Mouse (Mus musculus): Measurements from ENCODE around the gene Agfg2.

DNA sequence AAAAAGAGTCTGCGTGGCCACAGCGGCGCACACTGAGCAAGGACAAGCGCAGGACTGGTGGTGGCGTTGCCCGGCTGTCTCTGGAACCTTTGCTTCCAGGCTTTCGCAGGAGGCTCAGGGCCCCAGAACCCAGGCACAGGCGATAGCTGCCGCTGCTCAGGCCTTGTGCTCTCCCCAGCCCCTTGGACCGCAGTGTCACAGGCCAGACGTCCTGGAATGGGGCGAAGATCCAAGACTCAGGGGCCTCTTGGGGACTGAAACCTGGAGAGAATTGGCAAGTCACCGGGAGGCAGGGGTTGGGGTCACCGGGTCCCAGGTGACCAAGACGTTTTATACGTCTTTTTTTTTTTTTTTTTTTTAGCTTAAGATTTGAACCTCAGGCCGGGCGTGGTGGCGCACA lies 40.0 kb downstream of the Agfg2 start:
- TF ChIP-seq CTCF (IDR thresholded peaks at IDR 0.05): no peak
- TF ChIP-seq EP300 (IDR thresholded peaks at IDR 0.05): no peak

Measured in lung, postnatal 0 days (tissue).